ENCODE assay signal across 9 mouse cellular contexts in the genomic region with DNA sequence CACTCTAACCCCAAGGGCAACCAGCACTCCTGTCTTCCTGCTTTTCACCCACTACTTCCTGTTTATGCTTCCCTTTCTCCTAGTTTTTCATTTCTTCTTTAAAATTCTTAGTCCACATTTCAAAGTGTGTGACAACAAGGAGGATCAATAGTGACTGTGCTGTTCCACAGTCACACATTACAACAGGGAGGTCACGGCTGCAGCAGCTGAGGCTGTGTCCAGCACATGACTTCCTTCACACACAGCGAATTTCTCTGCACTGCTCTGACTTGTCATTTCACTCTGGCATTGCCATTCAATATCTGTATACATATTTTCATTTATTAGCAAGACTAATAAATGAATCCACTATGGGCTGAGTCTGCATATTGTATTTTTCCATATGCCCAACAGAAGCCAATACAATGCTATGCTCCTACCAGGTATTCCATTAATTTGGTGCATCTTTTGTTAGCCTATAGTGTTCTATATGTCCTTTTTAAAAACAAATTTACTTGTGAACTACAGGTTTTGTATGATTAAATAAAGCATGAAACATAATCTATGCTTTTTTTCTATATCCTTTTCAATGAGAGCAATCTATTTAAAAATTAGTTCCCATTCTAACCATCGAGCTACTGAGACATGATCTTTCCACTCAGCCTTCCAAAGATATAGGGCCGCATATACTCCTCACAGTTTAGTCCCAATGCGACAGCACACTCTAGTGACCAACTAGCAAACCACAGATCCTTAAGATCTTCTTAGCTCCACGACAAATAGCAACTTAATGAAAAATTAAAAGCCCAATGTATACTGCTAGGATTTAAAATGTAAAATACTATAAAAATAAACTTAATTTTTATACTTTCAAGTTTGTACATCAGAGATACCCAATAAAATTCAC. TPM values are rescaled to one million over a fixed set of nuclear protein-coding genes. Genes with fewer than 3 reads are reported as not detected.
DNase-seq lines count a peak whose midpoint lies in the region; ATAC-seq and TF ChIP-seq lines count a peak whose summit lies in the region.
"Had no signal": no experiment of that assay in that cellular context is flagged by ENCODE, and none has a peak within 500 bp of the region (broad histone marks: within the 10 kb centered on the region; RNA-seq: fewer than 3 reads in every experiment).

No protein-coding gene starts in this region.

- no peak for TF ChIP-seq CTCF in kidney, adult 2 months (conservative IDR thresholded peaks at IDR 0.05; ENCODE audit: insufficient read depth, insufficient read length, low read depth, low read length)
- peak; percentile 70 for TF ChIP-seq CTCF in Patski (IDR thresholded peaks at IDR 0.05)

- WGBS in kidney, embryonic 16.5 days = 59% methylated on average over 6 of the region's 6 CpGs
- WGBS in kidney, adult 2 months = 52% methylated on average over 6 of the region's 6 CpGs
- WGBS in forebrain, embryonic 15.5 days = 60% methylated on average over 6 of the region's 6 CpGs

- CTCF ChIA-PET in Patski (lab: Charles Lee) = interaction anchor here (0.7 to 2.0 kb wide), 5 partner anchors 9 to 1737 kb away, joined by 3 to 7 read pairs (median 3); no protein-coding TSS in a partner anchor

- H3K27me3 ChIP-seq in kidney, embryonic 16.5 days (ENCODE audit: insufficient read depth, low read length) = no peaks in the 10 kb centered on the region
- no peaks in the 10 kb centered on the region for H3K27me3 ChIP-seq in kidney, adult 2 months (replicated peaks; ENCODE audit: control insufficient read depth, insufficient read depth, low read length)
- H3K27me3 ChIP-seq in Patski = no peaks in the 10 kb centered on the region
- H3K27me3 ChIP-seq in forebrain, embryonic 15.5 days = no peaks in the 10 kb centered on the region
- H3K27me3 ChIP-seq: limb, embryonic 12.5 days had no signal

- H3K4me1 ChIP-seq in kidney, embryonic 16.5 days (ENCODE audit: insufficient read depth, low read length) = no peaks in the 10 kb centered on the region
- no peaks in the 10 kb centered on the region for H3K4me1 ChIP-seq in kidney, adult 2 months (ENCODE audit: control insufficient read depth, insufficient read depth, low read length)
- no peaks in the 10 kb centered on the region for H3K4me1 ChIP-seq in forebrain, embryonic 15.5 days
- H3K4me1 ChIP-seq: limb, embryonic 12.5 days had no signal

- in situ Hi-C loops in Patski (cut with MboI; ENCODE audit: low pct_unique_long_range_greater_than_20kb) = loop anchor here (5.0 to 10.0 kb wide), 2 partner anchors 351 to 1739 kb away; no protein-coding TSS in a partner anchor

- no peak overlapping the region for H3K4me3 ChIP-seq in kidney, embryonic 16.5 days (ENCODE audit: low read length)
- no peak overlapping the region for H3K4me3 ChIP-seq in kidney, adult 2 months (ENCODE audit: insufficient read depth, low read depth, low read length)
- no peak overlapping the region for H3K4me3 ChIP-seq in forebrain, embryonic 15.5 days
- H3K4me3 ChIP-seq: limb, embryonic 12.5 days had no signal

- POLR2A ChIA-PET in Patski (lab: Charles Lee) = no interaction called here

- 0 out of 2 replicates have a peak, but pooled peaks have one; percentile 81 for ATAC-seq in kidney, embryonic 16.5 days (ENCODE audit: low FRiP score, low TSS enrichment)
- ATAC-seq in Patski = peak; percentile 76
- ATAC-seq in forebrain, embryonic 15.5 days (replicated peaks) = peak; percentile 90
- ATAC-seq in megakaryocyte-erythroid progenitor cell, adult 5-6 weeks (replicated peaks; ENCODE audit: low FRiP score, low TSS enrichment, poor library complexity, severe bottlenecking) = 0 out of 2 replicates have a peak, but pooled peaks have one; percentile 59

- no peak overlapping the region for H3K27ac ChIP-seq in kidney, embryonic 16.5 days (ENCODE audit: low read length)
- no peak overlapping the region for H3K27ac ChIP-seq in kidney, adult 2 months (ENCODE audit: insufficient read depth, low read depth, low read length)
- H3K27ac ChIP-seq in forebrain, embryonic 15.5 days (replicated peaks) = no peak overlapping the region
- H3K27ac ChIP-seq: limb, embryonic 12.5 days had no signal

- peaks cover 33% of the 10 kb centered on the region for H3K36me3 ChIP-seq in kidney, embryonic 16.5 days (ENCODE audit: insufficient read depth, low read length)
- peaks cover 4% of the 10 kb centered on the region; the same call in 1 of the 2 replicates for H3K36me3 ChIP-seq in kidney, adult 2 months (ENCODE audit: control insufficient read depth, insufficient read depth, low read length)
- peaks cover 39% of the 10 kb centered on the region for H3K36me3 ChIP-seq in forebrain, embryonic 15.5 days

- no peak overlapping the region for H3K9ac ChIP-seq in kidney, embryonic 16.5 days (replicated peaks; ENCODE audit: low read length)
- no peak overlapping the region for H3K9ac ChIP-seq in forebrain, embryonic 15.5 days (replicated peaks)
- H3K9ac ChIP-seq: limb, embryonic 12.5 days had no signal

- DNase-seq in kidney, adult 2 months = no peak
- DNase-seq in Patski (ENCODE audit: low read depth, low spot score) = no peak
- no peak for DNase-seq in adrenal gland, postnatal 25 days
- no peak for DNase-seq in cerebellum, adult 9-10 months
- DNase-seq in spleen, postnatal 10 days (ENCODE audit: low spot score in 2 of 2) = no peak

- TF ChIP-seq POLR2A in kidney, adult 2 months (IDR thresholded peaks at IDR 0.05; ENCODE audit: low read depth, low read length) = no peak

- no peaks in the 10 kb centered on the region for H3K9me3 ChIP-seq in kidney, embryonic 16.5 days (ENCODE audit: low read length)
- no peaks in the 10 kb centered on the region for H3K9me3 ChIP-seq in forebrain, embryonic 15.5 days
- H3K9me3 ChIP-seq: limb, embryonic 12.5 days had no signal

- H3K4me2 ChIP-seq in kidney, embryonic 16.5 days (replicated peaks; ENCODE audit: low read depth, low read length) = no peak overlapping the region
- no peak overlapping the region for H3K4me2 ChIP-seq in forebrain, embryonic 15.5 days (replicated peaks)
- H3K4me2 ChIP-seq: limb, embryonic 12.5 days had no signal

RNA-seq across cellular contexts. Expression of a gene that starts 55.7 kb away (rescaled TPM):
- 28.9 and 30.4 TPM in 2 replicates for polyA plus RNA-seq in kidney, embryonic 16.5 days (2015; fragmentation: Nextera tagmentation; extraction: Ambion mirVana)
- 4.9 and 6.1 TPM in 2 replicates for polyA plus RNA-seq in kidney, adult 2 months (2012; rRNA removed)
- polyA plus RNA-seq in Patski (2021) = 28.1 TPM
- 32.8 and 33.5 TPM in 2 replicates for polyA plus RNA-seq in forebrain, embryonic 15.5 days (2015; fragmentation: Nextera tagmentation; extraction: Ambion mirVana)
- total RNA-seq in megakaryocyte-erythroid progenitor cell, adult 5-6 weeks (2014; fragmentation: Nextera tagmentation) = 41.7 and 53.8 TPM in 2 replicates
- 119 and 126 TPM in 2 replicates for total RNA-seq in megakaryocyte-erythroid progenitor cell, adult 5-6 weeks (2017)
- total RNA-seq in adrenal gland, postnatal 25 days (2021) = 50.9 and 63.7 TPM in 2 replicates
